Mouse (Mus musculus) heart, postnatal 14 days (tissue): ENCODE results near the gene Rps6ka5. TPM values are rescaled to one million over a fixed set of nuclear protein-coding genes. Genes with fewer than 3 reads are reported as not detected.
A peak's percentile ranks its signal among the peaks of the same experiment; 100 is the strongest.

Experiments used
- DNase-seq, 2 experiments: peaks; one replicate each; pipeline ENCODE4 v3.0.0; 2021 to 2022
- intact Hi-C: fragments of 180-260 bp; cut with DNase I; formaldehyde crosslinking; loops from one replicate; pipeline ENCODE4 v1.15.1; 2025
- total RNA-seq, 2 experiments: library from RNA; stranded (reverse); gene quantifications; 2 replicates each; pipeline ENCODE4 v1.2.3; 2021

Rps6ka5 gene
- total RNA-seq, 2 experiments from 2014 or later, result 13.4 to 17.9 TPM

GRCm38 (mm10) chr12:100728646-100729485 is 2.1 kb upstream of the Rps6ka5 start:
- no peak for DNase-seq
- intact Hi-C loops, result loop anchor here (10.0 kb wide), 1 partner anchor 544 kb away; no protein-coding TSS in a partner anchor

- DNase-seq, result no peak
- intact Hi-C loops, result loop anchor here (10.0 kb wide), 1 partner anchor 543 kb away; no protein-coding TSS in a partner anchor
Measured at GRCm38 (mm10) chr12:100727891-100728290, 1.1 kb upstream of the Rps6ka5 start.

GRCm38 (mm10) chr12:100725458-100725786 is 1.4 kb downstream of the Rps6ka5 start:
- no peak for DNase-seq
- intact Hi-C loops, result loop anchor here (10.0 kb wide), 1 partner anchor 541 kb away; no protein-coding TSS in a partner anchor

GRCm38 (mm10) chr12:100724606-100725457 is 2.0 kb downstream of the Rps6ka5 start:
- intact Hi-C loops, result loop anchor here (1.0 to 10.0 kb wide), 4 partner anchors 52 to 540 kb away; partner anchors contain the start of gene Dglucy
- DNase-seq, result peak; percentile 99

- intact Hi-C loops, result loop anchor here (1.0 to 10.0 kb wide), 4 partner anchors 53 to 539 kb away; partner anchors contain the start of gene Dglucy
- DNase-seq, result no peak
Measured at GRCm38 (mm10) chr12:100724182-100724581, 2.6 kb downstream of the Rps6ka5 start.

GRCm38 (mm10) chr12:100720801-100721200 is 6.0 kb downstream of the Rps6ka5 start:
- intact Hi-C loops, result loop anchor here (5.0 to 10.0 kb wide), 3 partner anchors 56 to 536 kb away; partner anchors contain the start of gene Dglucy

GRCm38 (mm10) chr12:100717446-100717845 is 9.3 kb downstream of the Rps6ka5 start:
- no peak for DNase-seq
- intact Hi-C loops, result no loop called here

More at GRCm38 (mm10) chr12:100720801-100721200, 6.0 kb downstream of the Rps6ka5 start:
- DNase-seq, result no peak

GRCm38 (mm10) chr12:100716969-100717368 is 9.8 kb downstream of the Rps6ka5 start:
- intact Hi-C loops, result no loop called here
- no peak for DNase-seq

GRCm38 (mm10) chr12:100711819-100712218 is 15.0 kb downstream of the Rps6ka5 start:
- no peak for DNase-seq
- intact Hi-C loops, result no loop called here

- DNase-seq, result no peak
- intact Hi-C loops, result no loop called here
Measured at GRCm38 (mm10) chr12:100711116-100711691, 15.6 kb downstream of the Rps6ka5 start.

- intact Hi-C loops, result no loop called here
- DNase-seq, result no peak
Measured at GRCm38 (mm10) chr12:100710432-100710831, 16.4 kb downstream of the Rps6ka5 start.

GRCm38 (mm10) chr12:100707312-100707711 is 19.5 kb downstream of the Rps6ka5 start:
- DNase-seq, result no peak
- intact Hi-C loops, result no loop called here

GRCm38 (mm10) chr12:100705057-100705722 is 21.6 kb downstream of the Rps6ka5 start:
- intact Hi-C loops, result no loop called here
- no peak for DNase-seq

- intact Hi-C loops, result no loop called here
- DNase-seq, result no peak
Measured at GRCm38 (mm10) chr12:100698019-100698418, 28.8 kb downstream of the Rps6ka5 start.

GRCm38 (mm10) chr12:100696621-100697020 is 30.2 kb downstream of the Rps6ka5 start:
- intact Hi-C loops, result no loop called here

GRCm38 (mm10) chr12:100695252-100695651 is 31.5 kb downstream of the Rps6ka5 start:
- intact Hi-C loops, result no loop called here
- DNase-seq, result no peak

More at GRCm38 (mm10) chr12:100696621-100697020, 30.2 kb downstream of the Rps6ka5 start:
- no peak for DNase-seq

- intact Hi-C loops, result no loop called here
- DNase-seq, result no peak
Measured at GRCm38 (mm10) chr12:100692208-100692607, 34.6 kb downstream of the Rps6ka5 start.

- intact Hi-C loops, result no loop called here
- DNase-seq, result no peak
Measured at GRCm38 (mm10) chr12:100690444-100690843, 36.3 kb downstream of the Rps6ka5 start.

GRCm38 (mm10) chr12:100688177-100688576 is 38.6 kb downstream of the Rps6ka5 start:
- intact Hi-C loops, result no loop called here
- DNase-seq, result no peak

- intact Hi-C loops, result no loop called here
- no peak for DNase-seq
Measured at GRCm38 (mm10) chr12:100687001-100687400, 39.8 kb downstream of the Rps6ka5 start.
